Mouse (Mus musculus): Measurements from ENCODE around the gene Elf2.

DNA sequence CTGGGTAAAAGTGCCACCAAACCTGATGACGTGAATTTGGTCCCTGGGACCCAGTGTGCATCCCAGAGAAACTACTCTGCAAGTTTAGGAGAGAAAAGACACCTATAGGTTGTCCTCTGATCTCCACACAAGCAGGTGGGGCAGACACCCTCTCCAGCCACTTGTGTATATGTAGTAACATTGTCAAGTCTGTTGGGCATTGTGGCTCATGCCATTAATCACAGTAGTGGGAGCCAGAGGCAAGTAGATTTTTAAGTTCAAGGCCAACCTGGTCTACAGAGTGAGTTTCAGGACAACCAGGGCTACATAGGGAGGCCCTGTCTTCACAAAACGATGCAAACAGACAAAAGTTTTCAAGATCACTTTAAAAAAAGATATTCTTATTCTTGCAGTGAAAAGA lies 31.4 kb upstream of the Elf2 start:
- TF ChIP-seq CTCF (IDR thresholded peaks at IDR 0.05; ENCODE audit: borderline replicate concordance, control insufficient read depth, extremely low read depth, insufficient read depth, low read length, poor library complexity) (no peak), POLR2A (IDR thresholded peaks at IDR 0.05; ENCODE audit: control insufficient read depth, extremely low read depth, insufficient read depth, low read length, poor library complexity) (no peak)

Data from thymus, adult 2 months (tissue).